Mouse (Mus musculus): ENCODE data around the gene Eepd1. TPM values are rescaled to one million over a fixed set of nuclear protein-coding genes. Genes with fewer than 3 reads are reported as not detected.

Gene Eepd1
- polyA plus RNA-seq, 1 experiment, result 7.3 TPM

DNA sequence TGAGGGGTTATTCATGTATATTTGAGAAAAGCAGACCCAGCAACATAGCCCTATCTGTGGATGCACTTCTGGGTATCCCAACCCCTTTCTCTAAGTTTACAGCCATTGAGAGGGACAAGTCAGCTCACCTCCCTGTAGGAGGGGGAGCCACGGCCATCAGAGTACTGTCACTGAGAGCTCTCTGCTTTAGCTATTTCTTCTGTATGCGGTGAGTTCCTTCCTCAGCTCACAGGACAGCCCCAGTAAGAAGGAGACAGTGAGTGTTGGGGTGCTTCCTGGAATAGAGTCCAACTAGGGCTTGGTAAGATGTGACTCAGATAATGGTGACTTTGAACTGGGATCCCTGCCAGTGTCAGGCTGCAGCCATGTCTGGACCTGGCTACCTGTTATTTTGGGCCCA lies 102.3 kb downstream of the Eepd1 start:
- WGBS, result 73% methylated on average over 2 of the region's 2 CpGs
- DNase-seq, result no peak
- TF ChIP-seq POLR2A (IDR thresholded peaks at IDR 0.05; ENCODE audit: borderline replicate concordance, extremely low read depth, low read depth, low read length) (no peak), CTCF (IDR thresholded peaks at IDR 0.05; ENCODE audit: insufficient read depth, low read length) (no peak)
- Histone ChIP-seq H3K4me1 (ENCODE audit: control insufficient read depth, insufficient read depth, low read length) (no peaks in the 10 kb centered on the region), H3K4me3 (replicated peaks; ENCODE audit: extremely low read depth, low read depth, low read length) (no peak overlapping the region)

GRCm38 (mm10) chr9:25585614-25586013 lies 104.3 kb downstream of the Eepd1 start:
- DNase-seq, result no peak
- WGBS, result 42% methylated on average over 1 of the region's 1 CpGs
- TF ChIP-seq CTCF (IDR thresholded peaks at IDR 0.05; ENCODE audit: insufficient read depth, low read length) (no peak), POLR2A (IDR thresholded peaks at IDR 0.05; ENCODE audit: borderline replicate concordance, extremely low read depth, low read depth, low read length) (no peak)

GRCm38 (mm10) chr9:25588581-25588980 lies 107.2 kb downstream of the Eepd1 start:
- no peak for DNase-seq
- Histone ChIP-seq H3K4me3 (replicated peaks; ENCODE audit: extremely low read depth, low read depth, low read length) (no peak overlapping the region), H3K4me1 (ENCODE audit: control insufficient read depth, insufficient read depth, low read length) (peaks cover 6% of the 10 kb centered on the region)
- no peak for TF ChIP-seq CTCF (IDR thresholded peaks at IDR 0.05; ENCODE audit: insufficient read depth, low read length)
- 84% methylated on average over 2 of the region's 2 CpGs for WGBS

More at GRCm38 (mm10) chr9:25585614-25586013, 104.3 kb downstream of the Eepd1 start:
- Histone ChIP-seq H3K4me1 (ENCODE audit: control insufficient read depth, insufficient read depth, low read length) (no peaks in the 10 kb centered on the region), H3K4me3 (replicated peaks; ENCODE audit: extremely low read depth, low read depth, low read length) (no peak overlapping the region)

GRCm38 (mm10) chr9:25590740-25591139 lies 109.4 kb downstream of the Eepd1 start:
- DNase-seq, result no peak
- 40% methylated on average over 4 of the region's 4 CpGs for WGBS
- Histone ChIP-seq H3K4me3 (replicated peaks; ENCODE audit: extremely low read depth, low read depth, low read length) (no peak overlapping the region), H3K4me1 (ENCODE audit: control insufficient read depth, insufficient read depth, low read length) (peaks cover 6% of the 10 kb centered on the region)
- TF ChIP-seq CTCF (IDR thresholded peaks at IDR 0.05; ENCODE audit: insufficient read depth, low read length) (no peak), POLR2A (IDR thresholded peaks at IDR 0.05; ENCODE audit: borderline replicate concordance, extremely low read depth, low read depth, low read length) (no peak)

- peaks cover 6% of the 10 kb centered on the region for H3K4me1 ChIP-seq (ENCODE audit: control insufficient read depth, insufficient read depth, low read length)
- no peak for TF ChIP-seq POLR2A (IDR thresholded peaks at IDR 0.05; ENCODE audit: borderline replicate concordance, extremely low read depth, low read depth, low read length)
- peak; percentile 71 for TF ChIP-seq CTCF (IDR thresholded peaks at IDR 0.05; ENCODE audit: insufficient read depth, low read length)
- H3K4me3 ChIP-seq (replicated peaks; ENCODE audit: extremely low read depth, low read depth, low read length), result no peak overlapping the region
- DNase-seq, result peak; percentile 16
- WGBS, result 37% methylated on average over 15 of the region's 15 CpGs
Observed at GRCm38 (mm10) chr9:25591390-25592354, 110.3 kb downstream of the Eepd1 start.

GRCm38 (mm10) chr9:25592355-25592955 lies 111.1 kb downstream of the Eepd1 start:
- 21% methylated on average over 4 of the region's 4 CpGs for WGBS
- no peak for DNase-seq
- no peak for TF ChIP-seq POLR2A (IDR thresholded peaks at IDR 0.05; ENCODE audit: borderline replicate concordance, extremely low read depth, low read depth, low read length)
- TF ChIP-seq CTCF (IDR thresholded peaks at IDR 0.05; ENCODE audit: insufficient read depth, low read length), result no peak
- H3K4me1 ChIP-seq (ENCODE audit: control insufficient read depth, insufficient read depth, low read length), result peaks cover 6% of the 10 kb centered on the region
- no peak overlapping the region for H3K4me3 ChIP-seq (replicated peaks; ENCODE audit: extremely low read depth, low read depth, low read length)

DNA sequence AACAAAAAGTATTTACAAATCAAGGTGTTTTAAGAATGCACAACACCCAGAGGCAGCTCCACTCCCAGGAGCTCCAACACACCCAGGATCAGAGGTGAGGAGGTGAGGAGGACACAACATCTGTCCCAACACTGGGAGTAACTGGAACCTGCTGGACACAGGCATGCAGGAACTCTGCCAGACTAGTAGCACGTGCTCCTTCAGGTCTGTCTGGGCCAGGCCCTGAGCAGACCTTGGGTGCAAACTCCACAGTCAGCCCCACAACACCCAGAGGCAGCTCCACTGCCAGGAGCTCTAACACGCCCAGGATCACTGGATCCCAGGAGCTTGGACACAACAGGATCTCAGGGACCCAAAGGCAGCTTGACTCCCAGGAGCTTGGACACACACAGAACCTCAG lies 143.4 kb downstream of the Eepd1 start:
- Histone ChIP-seq H3K4me1 (ENCODE audit: control insufficient read depth, insufficient read depth, low read length) (no peaks in the 10 kb centered on the region), H3K4me3 (replicated peaks; ENCODE audit: extremely low read depth, low read depth, low read length) (no peak overlapping the region)
- no peak for DNase-seq
- TF ChIP-seq CTCF (IDR thresholded peaks at IDR 0.05; ENCODE audit: insufficient read depth, low read length) (no peak), POLR2A (IDR thresholded peaks at IDR 0.05; ENCODE audit: borderline replicate concordance, extremely low read depth, low read depth, low read length) (no peak)
- 57% methylated on average over 2 of the region's 2 CpGs for WGBS

DNA sequence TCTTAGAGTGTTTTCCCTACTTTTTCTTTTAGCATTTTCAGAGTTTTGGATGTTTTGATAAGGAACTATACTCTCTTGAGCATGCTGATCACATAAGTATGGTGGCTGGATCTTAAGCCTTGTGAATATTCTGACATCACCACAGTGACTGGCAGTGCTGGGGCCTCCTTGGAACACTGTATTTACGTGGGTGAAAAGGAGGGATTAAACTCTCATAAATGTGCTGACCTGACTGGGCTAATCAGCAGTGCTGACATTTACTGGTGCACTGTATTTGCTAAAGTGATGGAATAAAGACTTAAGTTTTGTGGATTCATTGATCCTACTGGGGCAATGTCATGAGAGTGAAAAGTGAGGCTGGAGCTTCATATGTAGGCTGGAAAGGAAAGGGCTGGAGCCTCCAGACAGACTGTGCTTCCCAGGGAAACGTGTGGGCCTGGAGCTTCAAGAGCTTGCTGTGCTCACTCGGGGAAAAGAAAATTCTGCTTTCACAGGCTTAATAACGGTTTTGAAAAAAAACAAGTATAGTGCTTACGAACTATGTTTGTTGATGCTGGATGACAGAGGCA lies 148.3 kb downstream of the Eepd1 start:
- no peak for DNase-seq
- TF ChIP-seq POLR2A (IDR thresholded peaks at IDR 0.05; ENCODE audit: borderline replicate concordance, extremely low read depth, low read depth, low read length) (no peak), CTCF (IDR thresholded peaks at IDR 0.05; ENCODE audit: insufficient read depth, low read length) (no peak)
- 69% methylated on average over 5 of the region's 5 CpGs for WGBS
- H3K4me1 ChIP-seq (ENCODE audit: control insufficient read depth, insufficient read depth, low read length), result no peaks in the 10 kb centered on the region
- H3K4me3 ChIP-seq (replicated peaks; ENCODE audit: extremely low read depth, low read depth, low read length), result no peak overlapping the region

Other genes with a start within 250 kb of the Eepd1 start
- gene Sept7, start 229.1 kb upstream of the Eepd1 start, polyA plus RNA-seq (2012; rRNA removed), result 10.3 and 21.3 TPM in 2 replicates